Mouse (Mus musculus) natural killer cell, adult 2 months (primary cell): Measurements from ENCODE around the gene Fam189a2.

Source experiments
- DNase-seq, 2 experiments: peaks; one replicate each; pipeline ENCODE4 v3.0.0; 2022; ENCODE audit warnings: low spot score in 2 of 2

Gene Fam189a2

DNA sequence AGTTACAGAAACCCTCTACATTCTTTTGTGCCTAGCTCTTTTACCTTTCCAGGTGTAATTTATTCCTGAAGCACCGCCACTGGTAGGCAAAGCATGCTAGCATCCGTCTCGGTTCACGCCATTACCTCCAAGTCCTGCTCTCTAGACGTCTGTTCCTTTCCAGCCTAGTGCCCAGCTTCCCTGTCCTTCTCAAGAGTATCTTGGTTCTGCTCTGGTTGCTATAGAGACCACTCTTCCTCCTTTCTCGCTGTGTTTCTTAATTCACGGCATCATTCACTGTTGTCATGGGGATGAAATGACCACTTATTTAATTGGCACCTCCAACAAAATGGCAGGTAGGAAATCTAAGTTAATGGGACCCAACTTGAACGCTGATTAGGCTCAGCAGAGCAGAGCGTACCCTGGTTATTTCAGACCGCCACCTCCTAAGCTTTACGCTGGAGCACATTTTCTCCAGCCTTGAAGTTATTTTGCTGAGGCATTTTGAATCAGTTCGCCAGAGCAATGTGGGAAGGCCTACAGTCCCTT lies 89.3 kb downstream of the Fam189a2 start:
- no peak for DNase-seq

DNA sequence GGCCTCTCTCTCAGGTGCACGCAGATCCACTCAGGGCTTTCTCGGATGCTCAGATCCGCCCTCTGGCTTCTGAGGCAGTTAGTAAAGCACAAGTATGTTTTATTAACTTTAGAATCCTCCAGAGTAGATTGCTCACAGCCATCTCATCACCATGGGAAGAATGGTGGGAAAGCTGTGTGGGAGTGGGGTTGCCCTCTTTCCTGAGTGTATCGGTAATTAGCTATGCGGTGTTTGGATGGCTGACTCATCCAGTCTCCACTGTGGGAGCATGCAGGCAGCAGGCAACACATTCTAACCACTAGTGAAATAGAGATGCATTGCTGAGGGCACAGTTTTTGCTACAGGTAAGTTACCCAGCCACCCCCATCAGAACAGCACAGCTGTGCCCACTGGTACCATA lies 100.0 kb downstream of the Fam189a2 start:
- DNase-seq = no peak

GRCm38 (mm10) chr19:23925541-23925940 lies 105.3 kb downstream of the Fam189a2 start:
- no peak for DNase-seq

GRCm38 (mm10) chr19:23924791-23925190 lies 106.0 kb downstream of the Fam189a2 start:
- no peak for DNase-seq

DNA sequence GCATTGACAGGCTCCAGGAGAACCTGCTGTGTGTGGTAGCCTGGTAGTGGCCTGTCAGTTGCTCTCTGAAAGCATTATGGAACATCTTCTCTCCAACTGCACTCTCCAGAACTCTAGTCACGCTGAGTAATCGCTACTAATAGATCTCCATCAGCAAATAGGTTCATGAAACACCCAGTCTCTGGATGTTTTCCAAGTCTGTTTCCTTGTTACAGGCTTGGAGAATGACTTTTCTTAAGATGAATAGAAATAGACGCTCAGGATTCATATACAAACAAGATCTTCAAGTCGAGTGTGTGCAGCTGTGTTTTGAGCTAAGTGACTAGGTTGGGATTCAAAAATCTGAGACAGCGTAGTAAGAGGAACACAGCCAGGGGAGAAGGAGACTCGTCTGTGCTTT lies 106.8 kb downstream of the Fam189a2 start:
- DNase-seq = no peak
